Mouse (Mus musculus): ENCODE data around the gene Wnt2b.
A peak's percentile ranks its signal among the peaks of the same experiment; 100 is the strongest.

Wnt2b gene

DNA sequence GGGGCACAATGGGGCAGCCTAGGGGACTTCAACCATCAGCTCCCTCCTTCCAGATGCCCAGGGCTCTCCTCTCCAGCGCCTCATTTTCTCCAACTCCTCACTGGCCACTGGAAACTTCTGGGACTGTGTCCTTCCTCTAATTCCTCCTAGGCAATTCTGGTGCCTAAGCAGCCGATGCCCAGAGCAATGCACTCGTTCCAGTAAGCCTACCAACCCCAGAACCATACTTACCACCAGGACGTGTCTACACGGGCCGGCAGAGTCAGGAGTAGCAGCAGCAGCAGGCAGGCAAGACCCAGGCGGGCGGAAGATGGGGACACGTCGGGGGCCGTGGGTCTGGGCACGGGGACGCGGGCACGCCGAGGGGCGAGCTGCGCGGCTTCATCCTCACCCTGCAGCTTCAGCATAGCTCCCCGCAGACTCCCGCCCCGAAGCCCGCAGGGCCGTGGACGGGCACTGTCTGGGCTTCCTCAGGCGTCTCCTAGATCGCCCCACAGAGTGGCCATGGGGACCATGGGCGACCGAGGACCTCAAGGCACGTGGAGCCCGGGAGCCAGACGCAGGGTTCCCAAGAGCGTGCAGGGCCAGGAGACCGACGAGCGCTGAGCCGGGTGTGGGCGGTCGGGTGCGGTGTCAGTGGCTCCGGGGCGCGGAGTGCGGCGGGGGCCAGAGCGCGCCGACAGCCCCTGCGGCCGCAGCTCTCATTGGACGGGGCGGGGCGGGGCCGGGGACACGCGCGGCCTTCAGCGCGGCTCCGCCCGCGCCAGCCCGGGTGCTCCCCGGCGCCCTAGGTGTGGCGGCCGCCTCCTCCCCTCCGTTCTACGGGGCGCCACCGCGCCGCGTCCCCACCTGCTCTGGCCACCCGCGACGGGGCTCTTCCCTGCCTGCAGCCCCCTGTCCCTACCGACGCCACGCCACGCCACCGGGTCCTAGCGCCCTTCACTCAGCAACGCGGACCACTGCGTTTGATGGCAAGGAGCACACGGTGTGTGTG is at the start of gene Wnt2b:
Gene Wnt2b, minus strand, starts transcription at position 856 of the 994 bp plus-strand sequence.
- DNase-seq (ENCODE audit: low read depth, low spot score) = no peak

DNA sequence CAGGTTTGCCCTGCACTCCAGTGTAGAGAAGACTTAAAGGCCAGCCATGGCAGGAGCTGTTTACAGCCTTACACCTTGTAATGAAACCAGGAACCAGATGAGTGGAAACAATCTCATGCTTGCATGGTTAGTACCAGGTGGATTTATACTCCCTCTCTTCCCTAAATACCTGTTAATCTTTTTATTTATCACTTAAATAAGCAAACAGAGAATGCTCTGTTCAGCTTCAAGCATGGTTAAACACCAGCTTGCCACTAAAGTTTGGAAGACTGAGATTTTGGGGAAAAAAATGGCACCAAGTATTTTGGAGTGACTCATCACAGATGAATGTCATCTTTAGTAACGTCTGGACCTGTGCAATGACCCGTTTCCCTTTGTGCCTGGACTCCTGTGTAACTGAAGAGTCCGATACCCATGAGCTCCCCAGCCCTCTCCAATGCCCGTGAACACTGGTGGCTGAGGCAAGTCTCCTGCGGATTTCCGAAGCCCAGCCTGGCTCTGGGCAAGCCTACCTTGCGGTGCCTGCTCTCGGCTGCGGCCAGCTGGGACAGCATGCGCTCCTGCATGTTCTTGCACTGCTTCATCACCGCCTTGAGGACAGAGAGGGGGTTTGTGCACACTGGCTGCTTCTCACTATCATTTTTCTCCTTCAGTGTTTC is 49.1 kb upstream of the Wnt2b start:
- no peak for DNase-seq (ENCODE audit: low read depth, low spot score)

DNA sequence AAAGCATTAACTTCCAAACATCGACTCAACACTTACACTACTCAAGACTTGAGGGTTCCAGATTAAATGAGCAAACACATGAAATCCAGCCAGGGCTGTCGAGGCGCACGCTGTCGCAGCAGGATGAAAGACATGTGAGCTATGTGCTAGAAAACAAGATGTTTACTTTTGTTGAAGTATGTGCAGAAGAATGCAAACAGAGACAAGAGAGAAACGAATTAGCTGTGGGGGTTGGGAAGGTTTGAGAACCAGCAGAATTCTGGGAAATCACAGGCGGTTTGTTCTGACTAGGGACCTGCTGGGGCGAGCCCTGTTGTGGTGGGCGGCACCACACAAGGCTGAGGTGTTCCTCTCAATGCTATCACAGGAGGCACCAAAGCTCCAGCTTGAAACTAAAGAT is 46.3 kb upstream of the Wnt2b start:
- no peak for DNase-seq (ENCODE audit: low read depth, low spot score)

DNA sequence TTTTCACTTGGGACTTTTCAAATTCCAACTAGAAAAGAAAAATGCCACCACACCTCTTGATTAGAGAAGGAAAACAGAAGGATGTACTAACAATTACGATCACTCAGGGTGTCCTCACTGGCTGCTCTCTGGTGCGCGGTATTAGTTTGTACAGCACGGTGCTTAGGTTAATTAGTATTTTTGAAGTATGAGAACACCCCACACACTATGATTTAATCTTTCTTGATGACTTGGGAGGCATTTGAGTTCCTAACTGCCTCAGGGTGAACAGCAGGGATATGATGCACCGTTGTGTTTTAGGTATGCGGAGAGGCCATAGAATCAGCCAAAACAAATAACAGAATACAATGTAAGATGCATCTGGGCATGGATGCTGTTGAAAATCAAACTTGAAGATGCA is 44.4 kb upstream of the Wnt2b start:
- DNase-seq (ENCODE audit: low read depth, low spot score) = no peak

DNA sequence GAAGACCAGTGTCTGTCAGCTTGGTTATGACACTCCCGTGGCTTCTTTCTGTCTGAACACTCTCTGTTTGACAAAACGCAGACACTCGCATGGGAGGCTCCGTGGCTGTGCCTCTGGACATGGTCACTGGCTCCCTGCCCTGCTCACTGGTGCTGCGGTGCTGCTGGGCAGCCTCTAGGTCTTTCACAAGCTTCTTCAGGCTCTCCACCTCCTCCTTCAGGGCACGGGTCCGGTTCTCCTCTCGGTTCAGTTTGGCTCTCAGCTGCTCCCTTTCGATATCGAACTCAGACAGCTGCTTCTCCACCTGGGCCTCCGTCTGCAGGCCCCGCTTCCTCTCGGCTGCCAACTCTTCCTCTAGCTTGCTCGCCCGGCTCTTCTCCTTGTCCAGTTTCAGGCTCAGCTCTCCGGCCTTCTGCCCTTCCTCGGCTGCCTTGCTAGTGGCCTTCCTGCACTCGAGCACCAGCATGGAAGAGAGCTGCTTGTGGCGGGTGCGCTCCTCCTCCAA is 43.9 kb upstream of the Wnt2b start:
- no peak for DNase-seq (ENCODE audit: low read depth, low spot score)

DNA sequence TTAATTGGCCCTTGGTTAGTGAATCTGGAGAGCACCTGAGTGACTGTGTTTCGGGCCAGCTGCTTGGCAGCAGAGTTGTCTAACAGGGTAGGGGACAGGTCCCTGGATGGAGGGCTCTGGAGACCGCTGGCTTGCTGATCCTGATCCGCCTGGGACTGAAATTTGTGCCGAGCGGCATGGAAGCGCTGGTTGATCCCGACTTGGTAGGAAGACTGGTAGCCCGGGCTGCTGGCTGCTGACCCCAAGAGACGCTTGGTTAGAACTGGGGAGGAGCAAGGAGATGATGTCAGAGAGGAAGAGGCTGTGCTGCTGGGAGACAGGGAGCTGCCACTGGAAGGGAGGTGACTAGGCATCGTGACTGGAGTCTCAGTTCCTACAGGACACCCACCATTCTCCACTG is 43.3 kb upstream of the Wnt2b start:
- DNase-seq (ENCODE audit: low read depth, low spot score) = no peak

- no peak for DNase-seq (ENCODE audit: low read depth, low spot score)
These were observed 42.3 kb upstream of the Wnt2b start for GRCm38 (mm10) chr3:105003960-105004463.

DNA sequence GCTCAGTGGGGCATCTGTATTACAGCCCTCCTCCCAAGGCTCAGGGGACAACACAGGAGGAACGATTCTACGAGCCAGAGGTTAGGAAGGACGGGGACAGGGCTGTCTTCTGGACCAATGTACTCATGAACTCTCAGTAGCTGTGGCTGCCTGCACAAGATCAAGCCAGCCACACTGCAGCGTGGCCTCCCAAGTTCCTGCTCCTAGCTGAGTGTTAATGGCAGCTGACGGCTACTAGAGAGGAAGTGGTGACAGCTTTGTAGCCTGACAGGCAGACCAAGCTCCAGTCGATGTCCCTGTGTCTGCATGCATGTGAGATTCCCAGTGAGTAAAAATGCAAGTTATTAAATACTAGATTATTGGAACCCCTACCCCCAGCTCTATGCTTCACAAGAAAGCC is 39.7 kb upstream of the Wnt2b start:
- DNase-seq (ENCODE audit: low read depth, low spot score) = no peak

DNA sequence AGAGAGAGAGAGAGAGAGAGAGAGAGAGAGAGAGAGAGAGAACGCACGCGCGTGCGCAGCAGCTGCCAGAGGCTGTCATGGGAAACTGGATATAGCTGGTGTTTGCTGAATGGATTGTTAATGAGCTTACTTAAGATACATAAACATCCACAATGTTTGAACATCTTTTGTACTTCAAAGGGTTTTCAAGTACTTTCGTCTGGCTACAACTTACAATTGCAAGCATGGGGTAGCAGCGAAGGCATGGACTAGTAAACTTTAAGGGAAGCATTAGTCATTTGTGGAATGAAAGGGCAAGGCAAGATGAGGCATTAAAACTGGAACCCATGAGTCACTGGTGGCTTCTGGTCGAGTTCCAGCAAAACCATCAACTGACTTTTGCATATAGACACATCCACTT is 38.8 kb upstream of the Wnt2b start:
- DNase-seq (ENCODE audit: low read depth, low spot score) = no peak

GRCm38 (mm10) chr3:104997563-104997962 is 35.8 kb upstream of the Wnt2b start:
- DNase-seq (ENCODE audit: low read depth, low spot score) = no peak

- DNase-seq (ENCODE audit: low read depth, low spot score) = no peak
These were observed 34.0 kb upstream of the Wnt2b start for GRCm38 (mm10) chr3:104995707-104996106.

- DNase-seq (ENCODE audit: low read depth, low spot score) = no peak
These were observed 32.7 kb upstream of the Wnt2b start for GRCm38 (mm10) chr3:104994415-104994841.

DNA sequence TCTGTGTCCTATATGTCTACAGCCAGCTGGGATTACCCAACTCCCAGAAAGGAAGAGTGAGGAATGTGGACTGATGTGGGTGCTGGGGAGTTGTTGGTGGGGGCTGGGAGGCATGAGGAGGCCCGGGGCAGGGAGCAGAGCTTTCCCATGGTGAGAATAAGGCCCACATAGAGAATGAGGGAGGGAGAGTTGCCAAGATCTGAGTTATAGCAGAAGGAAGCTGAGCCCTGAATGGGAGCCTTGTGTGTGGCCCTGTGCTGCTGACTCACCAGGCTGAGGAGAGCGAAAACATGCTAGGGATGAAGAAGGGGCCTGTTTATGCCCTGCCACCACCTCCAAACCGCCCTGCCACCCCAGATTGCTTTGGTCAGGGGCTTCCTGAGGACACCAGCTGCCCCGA is 32.1 kb upstream of the Wnt2b start:
- DNase-seq (ENCODE audit: low read depth, low spot score) = no peak

DNA sequence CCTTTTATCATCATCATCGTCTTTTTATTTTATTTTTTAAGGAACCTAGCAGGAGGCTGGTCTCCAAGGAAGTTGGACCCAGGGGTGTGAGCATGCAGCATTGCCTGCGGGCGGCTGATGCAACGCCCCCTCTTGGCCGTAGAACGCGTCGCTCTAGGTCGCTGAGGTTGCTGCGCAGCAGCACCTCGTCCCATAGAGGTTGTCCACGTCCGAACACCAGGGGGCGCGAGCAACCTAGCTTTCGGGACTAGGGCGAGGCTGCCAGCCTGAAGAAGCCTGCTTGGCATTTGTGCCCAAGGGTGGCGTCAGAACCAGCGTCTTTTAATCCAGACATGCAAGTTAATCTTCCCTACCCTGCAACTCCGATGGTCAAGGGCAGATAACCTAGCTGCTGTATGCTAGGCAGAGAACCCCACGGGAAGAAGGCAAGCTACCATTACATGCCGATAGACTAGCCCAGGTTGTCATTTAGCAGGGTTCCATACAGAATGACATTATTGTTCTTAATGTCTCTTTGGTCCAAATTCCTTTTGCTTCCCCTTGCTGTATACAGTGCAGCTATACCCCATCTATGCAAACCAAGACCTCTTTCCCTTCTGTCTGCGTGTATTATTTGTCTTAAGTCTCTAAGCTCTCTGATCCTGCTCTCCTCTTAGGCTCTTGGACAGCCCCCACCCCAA is 31.1 kb upstream of the Wnt2b start:
- peak; percentile 79 for DNase-seq (ENCODE audit: low read depth, low spot score)

- no peak for DNase-seq (ENCODE audit: low read depth, low spot score)
These were observed 30.0 kb upstream of the Wnt2b start for GRCm38 (mm10) chr3:104991703-104992102.

GRCm38 (mm10) chr3:104987884-104988283 is 26.2 kb upstream of the Wnt2b start:
- no peak for DNase-seq (ENCODE audit: low read depth, low spot score)

DNA sequence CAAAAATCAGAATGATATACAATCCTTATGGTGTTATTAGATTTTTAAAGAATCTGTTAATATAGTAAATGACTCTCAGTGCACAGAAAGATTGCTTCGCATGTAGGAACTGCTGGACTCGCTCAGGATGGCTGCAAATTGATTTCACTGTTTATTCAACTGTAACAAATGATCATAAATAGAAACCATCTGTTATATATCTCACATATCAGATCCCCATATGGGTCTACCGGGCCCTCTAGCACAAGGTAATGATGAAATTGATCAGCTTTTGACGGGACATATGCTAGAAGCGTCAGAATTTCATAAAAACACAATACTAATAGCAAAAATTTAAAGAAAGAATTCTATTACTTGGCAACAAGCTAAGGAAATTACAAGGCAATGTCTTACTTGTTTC is 18.0 kb upstream of the Wnt2b start:
- no peak for DNase-seq (ENCODE audit: low read depth, low spot score)

- no peak for DNase-seq (ENCODE audit: low read depth, low spot score)
These were observed 6.0 kb upstream of the Wnt2b start for GRCm38 (mm10) chr3:104967548-104968300.

GRCm38 (mm10) chr3:104965991-104966554 is 4.4 kb upstream of the Wnt2b start:
- DNase-seq (ENCODE audit: low read depth, low spot score) = no peak

- DNase-seq (ENCODE audit: low read depth, low spot score) = no peak
These were observed 3.5 kb upstream of the Wnt2b start for GRCm38 (mm10) chr3:104965070-104965855.
